Mouse (Mus musculus) embryonic facial prominence, embryonic 12.5 days (tissue): ENCODE measurements at regions not wholly inside any gene's neighbourhood (a gene's known extent, or its start where the extent isn't known, plus 50 kb on each side); places are given as distances from the start of the nearest gene placed in this dataset.

Experiments
- ATAC-seq: fragments of 200-750 bp; cut with Nextera tagmentation; 2 replicates; pipeline ENCODE4 v1.8.0; 2017; ENCODE audit not compliant: insufficient number of reproducible peaks, insufficient read depth, low FRiP score, low TSS enrichment
- H3K27ac ChIP-seq: fragments of 300-500 bp; sonication (generic); 2 replicates; pipeline ENCODE4 v1.5.1; 2016; ENCODE audit warnings: mild to moderate bottlenecking
- H3K27me3 ChIP-seq: fragments of 300-500 bp; sonication (generic); 2 replicates; pipeline ENCODE4 v1.6.1; 2016; ENCODE audit warnings: mild to moderate bottlenecking, moderate library complexity
- H3K36me3 ChIP-seq: fragments of 300-500 bp; sonication (generic); 2 replicates; pipeline ENCODE4 v1.6.1; 2016; ENCODE audit warnings: mild to moderate bottlenecking
- H3K4me1 ChIP-seq: fragments of 300-500 bp; sonication (generic); 2 replicates; pipeline ENCODE4 v1.6.1; 2016
- H3K4me2 ChIP-seq: fragments of 300-500 bp; sonication (generic); replicated peaks from 2 replicates; pipeline ENCODE4 v1.6.1; 2016; ENCODE audit warnings: mild to moderate bottlenecking, moderate library complexity
- H3K4me3 ChIP-seq: fragments of 300-500 bp; sonication (generic); 2 replicates; pipeline ENCODE4 v1.5.1; 2016; ENCODE audit warnings: mild to moderate bottlenecking
- H3K9ac ChIP-seq: fragments of 300-500 bp; sonication (generic); 2 replicates; pipeline ENCODE4 v1.6.1; 2016; ENCODE audit warnings: mild to moderate bottlenecking, moderate library complexity
- H3K9me3 ChIP-seq: fragments of 300-500 bp; sonication (generic); 2 replicates; pipeline ENCODE4 v1.6.1; 2016; ENCODE audit warnings: mild to moderate bottlenecking, moderate library complexity
- WGBS: fragments of 180-500 bp; shearing (Covaris S2); methylation state at CpG from one replicate; pipeline ENCODE4 v1.1.7; 2016; 5-methylcytosine and 5-hydroxymethylcytosine counted together

DNA sequence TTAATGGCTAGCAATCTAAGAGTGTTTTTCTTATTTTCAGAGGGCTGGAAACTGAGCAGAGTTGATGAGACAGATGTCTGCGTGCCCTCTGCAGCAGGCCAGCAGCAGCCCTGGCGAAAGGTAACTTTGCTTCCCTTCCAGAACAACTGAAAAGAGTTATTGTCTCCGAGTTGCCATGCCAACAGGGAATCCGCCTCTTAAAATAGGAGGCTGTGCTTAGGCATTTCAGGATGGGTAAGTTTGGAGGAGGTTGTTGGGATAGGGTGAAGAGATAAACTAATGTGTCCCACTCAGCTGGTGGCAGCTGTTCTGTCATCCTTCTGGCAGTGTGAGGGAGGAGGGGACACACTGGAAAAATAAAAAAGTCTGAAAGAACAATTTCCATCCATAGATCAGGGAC is 100.6 kb upstream of the Sertad2 start:
- H3K9ac ChIP-seq = no peak overlapping the region

DNA sequence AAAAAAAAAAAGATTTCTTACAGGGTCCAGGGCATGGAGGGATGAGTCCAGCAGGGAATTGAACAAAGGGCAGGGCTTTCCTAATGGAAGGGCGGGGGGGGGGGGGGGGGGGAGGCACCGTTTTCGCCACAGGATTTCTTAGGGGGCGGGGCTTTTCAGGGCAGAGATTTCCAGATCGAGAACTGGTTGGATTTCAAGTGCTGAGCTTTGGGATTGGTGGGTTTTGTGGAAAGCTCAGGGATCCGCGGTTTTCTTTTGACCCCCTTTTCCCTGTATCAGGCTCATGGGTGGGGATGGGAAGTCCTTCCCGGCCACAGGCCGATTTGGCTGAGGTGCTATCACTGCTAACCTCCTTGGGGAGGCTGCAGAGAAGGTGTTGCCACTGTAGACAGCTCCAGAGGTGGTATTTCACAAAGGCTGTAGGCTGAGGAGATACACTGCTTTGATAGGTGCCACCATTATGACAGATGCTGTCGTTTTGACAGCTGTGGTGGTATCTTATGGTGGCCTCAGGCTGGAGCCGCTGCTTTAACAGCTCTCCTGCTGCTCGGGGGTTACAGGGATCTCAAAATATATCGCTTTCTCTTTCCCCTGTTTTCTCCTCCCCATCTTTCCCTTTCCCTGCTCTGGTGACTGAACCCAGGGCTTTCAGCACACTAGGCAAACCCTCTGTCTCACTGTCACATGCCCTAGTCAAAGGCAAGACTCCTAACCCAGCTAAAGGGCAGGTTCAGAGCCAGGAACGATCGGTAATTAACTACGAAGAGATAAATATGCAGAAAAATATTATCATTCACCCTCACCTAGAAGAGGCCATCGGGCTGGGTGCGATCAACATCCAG is 97.8 kb upstream of the Sertad2 start:
- Histone ChIP-seq H3K4me1 (no peaks in the 10 kb centered on the region), H3K36me3 (no peaks in the 10 kb centered on the region), H3K4me2 (peak overlapping the region; percentile 55), H3K27ac (no peak overlapping the region), H3K4me3 (peak overlapping the region; percentile 27), H3K9ac (0 out of 2 replicates have a peak overlapping the region, but pooled peaks have one; percentile 24), H3K9me3 (no peaks in the 10 kb centered on the region), H3K27me3 (no peaks in the 10 kb centered on the region)
- 12% methylated on average over 18 of the region's 18 CpGs for WGBS
- ATAC-seq = no peak

More for the DNA sequence above, 100.6 kb upstream of the Sertad2 start:
- Histone ChIP-seq H3K4me2 (no peak overlapping the region), H3K27me3 (no peaks in the 10 kb centered on the region), H3K4me3 (no peak overlapping the region), H3K36me3 (no peaks in the 10 kb centered on the region), H3K9me3 (no peaks in the 10 kb centered on the region), H3K27ac (no peak overlapping the region), H3K4me1 (no peaks in the 10 kb centered on the region)
- WGBS = 21% methylated on average over 4 of the region's 4 CpGs
- ATAC-seq = no peak

DNA sequence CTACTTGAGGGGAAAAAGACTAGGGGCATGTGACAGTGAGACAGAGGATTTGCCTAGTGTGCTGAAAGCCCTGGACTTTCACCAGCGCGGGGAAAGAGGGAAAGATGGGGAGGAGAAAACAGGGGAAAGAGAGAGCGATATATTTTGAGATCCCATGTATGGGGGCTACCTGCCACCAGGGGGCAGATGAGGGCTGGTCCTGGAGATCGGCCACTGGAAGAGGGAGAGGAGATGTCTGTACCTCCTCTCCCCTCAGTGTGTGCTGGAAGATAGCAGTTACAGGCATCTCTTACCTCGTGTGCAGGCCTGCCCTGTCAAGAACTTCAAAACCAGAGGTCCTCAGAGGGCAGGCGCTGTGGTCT is 97.2 kb upstream of the Sertad2 start:
- 3% methylated on average over 6 of the region's 6 CpGs for WGBS
- no peak overlapping the region for H3K27ac ChIP-seq
- ATAC-seq = 0 out of 2 replicates have a peak, but pooled peaks have one; percentile 53
- peak overlapping the region; percentile 27 for H3K4me3 ChIP-seq
- no peaks in the 10 kb centered on the region for H3K27me3 ChIP-seq
- peak overlapping the region; percentile 55 for H3K4me2 ChIP-seq
- H3K36me3 ChIP-seq = no peaks in the 10 kb centered on the region
- no peaks in the 10 kb centered on the region for H3K4me1 ChIP-seq
- H3K9me3 ChIP-seq = no peaks in the 10 kb centered on the region
- H3K9ac ChIP-seq = no peak overlapping the region

DNA sequence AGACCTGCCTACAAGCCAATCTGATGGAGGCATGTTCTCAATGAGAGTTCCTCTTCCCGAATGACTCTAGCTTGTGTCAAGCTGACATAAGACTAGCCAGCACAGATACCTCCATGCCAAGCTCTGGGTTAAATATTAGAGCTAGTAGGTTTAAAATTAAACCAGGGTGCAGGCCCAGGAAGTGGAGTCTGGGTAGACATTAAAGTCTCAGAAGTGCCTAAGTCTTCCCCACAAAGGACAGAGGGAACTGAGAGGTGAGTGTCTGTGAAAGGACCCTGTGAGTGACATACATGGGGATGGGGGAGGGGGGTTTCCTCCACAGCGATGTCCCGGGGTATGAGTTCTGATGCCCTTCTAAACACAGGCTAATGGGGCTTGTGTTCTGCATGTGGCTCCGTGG is 90.2 kb upstream of the Sertad2 start:
- H3K27me3 ChIP-seq = no peaks in the 10 kb centered on the region
- WGBS = 66% methylated on average over 4 of the region's 4 CpGs
- H3K4me1 ChIP-seq = 0 out of 2 replicates have a peak, but pooled peaks cover 3% of the 10 kb centered on the region

DNA sequence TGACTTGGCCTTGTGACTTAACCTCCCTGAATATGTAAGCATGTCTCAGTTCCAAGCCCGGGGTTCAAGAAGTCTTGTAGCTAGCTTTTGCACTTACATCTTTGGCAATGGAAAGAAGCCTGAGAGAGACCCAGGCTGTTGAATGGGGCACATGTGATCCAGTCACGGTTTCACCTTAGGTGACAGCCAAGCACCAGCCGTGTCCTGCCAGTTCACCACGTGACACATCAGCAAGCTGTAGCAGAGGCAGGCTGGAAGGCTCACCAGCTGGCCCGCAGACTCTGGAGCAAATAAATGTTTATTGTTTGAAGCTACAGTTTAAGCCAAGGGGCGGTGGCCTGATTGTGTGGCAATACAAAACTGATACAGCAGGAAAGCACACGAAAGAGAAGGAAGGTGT is 89.3 kb upstream of the Sertad2 start:
- Histone ChIP-seq H3K27me3 (no peaks in the 10 kb centered on the region), H3K36me3 (no peaks in the 10 kb centered on the region), H3K4me3 (no peak overlapping the region), H3K9ac (no peak overlapping the region), H3K27ac (no peak overlapping the region), H3K4me1 (0 out of 2 replicates have a peak, but pooled peaks cover 3% of the 10 kb centered on the region), H3K4me2 (no peak overlapping the region), H3K9me3 (no peaks in the 10 kb centered on the region)
- WGBS = 87% methylated on average over 7 of the region's 7 CpGs
- no peak for ATAC-seq

More for the DNA sequence above, 90.2 kb upstream of the Sertad2 start:
- ATAC-seq = no peak
- no peak overlapping the region for H3K27ac ChIP-seq
- H3K36me3 ChIP-seq = no peaks in the 10 kb centered on the region
- no peak overlapping the region for H3K4me2 ChIP-seq
- no peak overlapping the region for H3K4me3 ChIP-seq
- no peak overlapping the region for H3K9ac ChIP-seq
- no peaks in the 10 kb centered on the region for H3K9me3 ChIP-seq

DNA sequence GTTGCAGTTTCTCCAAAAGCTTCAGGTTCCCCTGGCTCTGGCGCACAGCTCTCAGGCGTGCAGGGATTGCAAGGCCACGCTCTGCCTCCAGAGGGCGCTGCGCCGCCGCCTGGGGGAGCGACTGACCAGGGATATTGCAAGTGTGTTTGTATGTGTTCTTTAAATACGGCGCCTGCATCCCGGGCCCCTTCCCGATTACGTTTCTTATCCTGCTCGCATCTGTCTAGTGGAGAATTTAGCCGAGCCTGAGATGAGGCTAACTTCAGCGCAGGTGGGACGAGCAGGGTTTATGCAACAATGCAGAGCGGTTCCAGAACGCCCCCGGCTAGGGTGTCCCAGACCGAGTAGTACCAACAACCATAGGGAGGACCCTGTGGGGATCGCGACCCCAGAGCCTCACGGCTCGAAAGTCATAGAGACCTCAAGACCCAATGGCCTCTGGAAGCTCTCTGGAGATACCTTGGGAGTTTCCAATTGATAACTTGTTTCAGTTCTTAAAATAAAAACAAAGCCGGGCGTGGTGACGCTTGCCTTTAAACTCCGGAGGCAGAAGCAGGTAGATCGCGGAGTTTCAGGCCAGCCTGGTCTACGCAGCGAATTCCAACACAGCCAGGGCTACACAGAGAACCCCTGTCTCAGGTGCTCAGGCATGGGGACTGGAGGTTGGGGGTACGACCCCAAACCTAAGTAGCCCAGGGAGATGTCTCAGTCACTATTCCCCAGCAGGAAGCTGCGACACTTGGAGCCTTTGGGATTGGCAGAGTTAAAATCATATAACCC is 87.8 kb upstream of the Sertad2 start:
- 0 out of 2 replicates have a peak, but pooled peaks cover 3% of the 10 kb centered on the region for H3K4me1 ChIP-seq
- no peaks in the 10 kb centered on the region for H3K27me3 ChIP-seq
- H3K4me2 ChIP-seq = peak overlapping the region; percentile 87
- no peaks in the 10 kb centered on the region for H3K9me3 ChIP-seq
- H3K4me3 ChIP-seq = peak overlapping the region; percentile 52
- no peak overlapping the region for H3K27ac ChIP-seq
- ATAC-seq = peak; percentile 82; the same call in 1 of the 2 replicates
- under 1% methylated on average over 35 of the region's 35 CpGs for WGBS
- peak overlapping the region; percentile 46; the same call in 1 of the 2 replicates for H3K9ac ChIP-seq
- no peaks in the 10 kb centered on the region for H3K36me3 ChIP-seq

DNA sequence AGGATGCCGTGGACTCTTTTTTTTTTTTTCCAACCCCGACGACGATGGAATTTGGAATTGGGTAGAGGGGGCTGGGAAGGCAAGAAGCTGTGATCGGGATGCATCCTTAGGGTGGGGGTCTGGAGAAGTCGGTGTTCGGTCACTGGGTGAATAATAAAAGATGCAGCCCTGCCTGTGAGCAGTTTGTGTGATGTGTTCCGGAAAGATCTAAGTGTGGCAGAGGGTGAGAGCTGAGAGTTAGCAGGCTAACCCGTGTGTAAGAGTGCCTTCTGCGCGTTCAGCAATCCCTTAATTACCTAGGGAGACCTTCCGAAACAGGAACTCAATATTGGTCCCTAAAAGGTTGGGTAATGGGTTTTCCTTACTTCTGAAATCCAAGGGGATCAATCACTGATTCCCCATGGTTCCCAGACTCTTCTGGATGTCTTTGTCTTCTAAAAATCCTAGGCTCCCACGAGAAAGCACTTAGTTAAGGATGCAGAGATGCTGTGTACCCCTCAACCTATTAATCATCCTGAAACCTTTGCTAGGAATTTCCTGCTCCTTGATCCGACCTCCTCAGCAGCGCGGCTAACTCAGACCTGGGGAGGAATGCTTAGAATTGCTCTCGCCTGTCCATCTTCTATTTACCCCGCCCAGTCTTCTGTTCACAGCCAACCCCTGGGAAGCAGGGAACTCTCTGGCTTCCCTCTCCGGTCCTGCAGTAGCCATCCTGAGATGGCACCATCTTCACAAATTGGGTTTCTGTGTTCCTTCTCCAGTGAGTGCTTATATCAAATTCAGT is 87.0 kb upstream of the Sertad2 start:
- no peaks in the 10 kb centered on the region for H3K27me3 ChIP-seq
- H3K27ac ChIP-seq = no peak overlapping the region
- peak overlapping the region; percentile 52 for H3K4me3 ChIP-seq
- H3K36me3 ChIP-seq = no peaks in the 10 kb centered on the region
- H3K9me3 ChIP-seq = no peaks in the 10 kb centered on the region
- WGBS = 2% methylated on average over 19 of the region's 19 CpGs
- 0 out of 2 replicates have a peak, but pooled peaks cover 3% of the 10 kb centered on the region for H3K4me1 ChIP-seq
- H3K9ac ChIP-seq = peak overlapping the region; percentile 46; the same call in 1 of the 2 replicates
- ATAC-seq = 0 out of 2 replicates have a peak, but pooled peaks have one; percentile 54
- H3K4me2 ChIP-seq = peak overlapping the region; percentile 87

DNA sequence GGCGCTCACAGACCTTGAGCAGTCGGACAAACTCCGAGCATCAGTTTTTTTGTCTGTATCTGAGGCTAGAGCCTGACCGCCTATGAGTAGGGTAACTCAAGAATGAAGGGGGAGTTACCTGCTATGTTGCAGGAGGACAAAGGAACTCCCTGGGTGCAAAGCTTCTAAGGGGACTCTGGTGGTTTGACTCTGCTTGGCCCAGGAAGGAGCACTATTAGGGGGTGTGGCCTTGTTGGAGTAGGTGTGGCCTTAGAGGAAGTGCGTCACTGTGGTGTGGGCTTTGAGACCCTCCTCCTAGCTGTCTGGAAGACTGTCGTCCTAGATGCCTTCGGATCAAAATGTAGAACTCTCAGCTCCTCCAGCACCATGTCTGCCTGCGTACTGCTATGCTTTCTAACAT is 83.9 kb upstream of the Sertad2 start:
- Histone ChIP-seq H3K4me2 (no peak overlapping the region), H3K4me1 (0 out of 2 replicates have a peak, but pooled peaks cover 3% of the 10 kb centered on the region), H3K36me3 (no peaks in the 10 kb centered on the region), H3K9ac (no peak overlapping the region), H3K4me3 (no peak overlapping the region), H3K27ac (no peak overlapping the region), H3K27me3 (no peaks in the 10 kb centered on the region), H3K9me3 (no peaks in the 10 kb centered on the region)
- 91% methylated on average over 8 of the region's 8 CpGs for WGBS
- ATAC-seq = no peak

DNA sequence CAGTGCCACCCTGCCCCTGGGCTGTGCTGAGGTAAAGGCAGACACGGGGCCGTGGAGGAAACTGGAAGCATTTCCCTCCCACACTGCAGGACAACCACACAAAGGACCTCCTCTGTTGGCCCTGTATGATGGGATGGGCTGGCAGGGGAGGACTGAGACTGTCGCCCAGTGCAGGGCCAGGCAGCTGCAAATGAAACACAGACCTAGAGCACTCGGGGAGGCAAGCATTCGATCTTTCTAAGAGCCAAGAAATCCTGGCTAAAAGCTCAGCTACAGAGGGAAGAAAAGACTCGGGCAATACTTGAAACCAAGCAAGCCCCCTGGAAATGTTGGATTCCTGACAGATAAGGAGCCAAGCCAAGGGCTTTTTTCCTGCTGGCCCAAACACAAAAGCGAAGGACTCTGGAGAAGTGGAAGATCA is 82.5 kb upstream of the Sertad2 start:
- Histone ChIP-seq H3K9me3 (no peaks in the 10 kb centered on the region), H3K9ac (no peak overlapping the region), H3K27ac (no peak overlapping the region), H3K27me3 (no peaks in the 10 kb centered on the region), H3K36me3 (no peaks in the 10 kb centered on the region), H3K4me2 (no peak overlapping the region), H3K4me3 (no peak overlapping the region), H3K4me1 (0 out of 2 replicates have a peak, but pooled peaks cover 1% of the 10 kb centered on the region)
- 31% methylated on average over 7 of the region's 7 CpGs for WGBS
- no peak for ATAC-seq

DNA sequence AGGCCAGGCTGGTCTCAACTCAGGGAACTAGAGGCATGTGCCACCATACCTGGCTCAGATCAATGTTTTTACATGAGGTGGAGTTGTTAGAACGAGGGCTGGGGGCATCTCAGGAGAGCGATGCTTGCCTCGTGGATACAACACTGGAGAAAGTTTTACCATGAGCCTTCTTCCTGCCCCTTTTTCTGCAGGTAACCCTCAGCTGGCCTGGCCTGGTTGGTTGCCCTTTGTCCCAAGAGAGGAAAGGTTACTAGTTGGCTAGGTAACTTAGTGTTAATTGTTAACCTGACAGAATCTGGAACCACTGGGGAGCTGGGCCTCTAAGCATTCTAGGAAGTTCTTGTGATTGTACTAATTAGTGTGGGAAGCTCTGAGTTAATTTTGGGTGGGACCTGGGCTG is 81.0 kb upstream of the Sertad2 start:
- H3K4me1 ChIP-seq = no peaks in the 10 kb centered on the region
- ATAC-seq = no peak
- H3K27ac ChIP-seq = no peak overlapping the region
- H3K9ac ChIP-seq = no peak overlapping the region
- no peaks in the 10 kb centered on the region for H3K27me3 ChIP-seq
- no peaks in the 10 kb centered on the region for H3K36me3 ChIP-seq
- no peaks in the 10 kb centered on the region for H3K9me3 ChIP-seq
- H3K4me2 ChIP-seq = no peak overlapping the region
- 73% methylated on average over 3 of the region's 3 CpGs for WGBS
- H3K4me3 ChIP-seq = no peak overlapping the region

DNA sequence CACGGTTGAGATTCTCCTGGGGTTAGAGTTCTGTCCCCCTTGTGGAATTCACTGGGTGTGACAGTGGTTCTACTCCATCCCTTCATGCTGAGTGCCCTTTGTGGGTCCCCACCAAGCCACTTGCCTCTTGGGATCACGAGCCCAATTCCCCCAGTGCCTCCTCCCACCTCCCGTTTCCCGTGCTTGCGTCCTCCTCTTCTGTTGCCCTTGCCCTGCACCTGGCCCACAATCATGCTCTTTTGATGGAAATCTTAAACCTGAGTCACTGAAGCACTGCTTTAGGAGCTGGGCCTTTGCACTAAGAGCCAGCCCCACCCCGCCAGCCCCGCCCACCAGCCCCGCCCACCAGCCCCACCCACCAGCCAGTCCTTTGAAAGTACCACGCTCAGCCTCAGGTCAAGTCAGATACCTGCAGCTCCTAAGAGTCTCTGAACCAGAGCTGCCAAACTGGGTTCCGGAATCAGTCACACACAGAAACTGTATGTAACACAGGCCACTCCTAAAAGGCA is 79.8 kb upstream of the Sertad2 start:
- whole genome bisulfite sequencing = 19% methylated on average over 10 of the region's 10 CpGs
- H3K4me3 ChIP-seq = no peak overlapping the region
- ATAC-seq = no peak
- no peak overlapping the region for H3K9ac ChIP-seq
- H3K9me3 ChIP-seq = no peaks in the 10 kb centered on the region
- H3K4me2 ChIP-seq = no peak overlapping the region
- H3K27me3 ChIP-seq = no peaks in the 10 kb centered on the region
- no peaks in the 10 kb centered on the region for H3K36me3 ChIP-seq
- no peak overlapping the region for H3K27ac ChIP-seq
- no peaks in the 10 kb centered on the region for H3K4me1 ChIP-seq
